Mouse (Mus musculus) fat pad, adult 2 months (tissue): ENCODE results near the gene Vmn1r213.

Experiments used
- DNase-seq: peaks from one replicate; pipeline ENCODE4 v3.0.0-alpha.2; 2011; ENCODE audit warnings: low read depth, low spot score; ENCODE audit errors: extremely low read depth

The Vmn1r213 gene

GRCm38 (mm10) chr13:23007356-23007755 is at the start of gene Vmn1r213:
Vmn1r213 (plus strand) TSS chr13:23007656.
- DNase-seq, result no peak

- no peak for DNase-seq
Measured at GRCm38 (mm10) chr13:22990214-22990891, 17.1 kb upstream of the Vmn1r213 start.

- DNase-seq, result no peak
Measured at GRCm38 (mm10) chr13:22992178-22992700, 15.2 kb upstream of the Vmn1r213 start.

- no peak for DNase-seq
Measured at GRCm38 (mm10) chr13:22992721-22993120, 14.7 kb upstream of the Vmn1r213 start.

- DNase-seq, result no peak
Measured at GRCm38 (mm10) chr13:23018158-23018557, 10.7 kb downstream of the Vmn1r213 start.

- DNase-seq, result no peak
Measured at GRCm38 (mm10) chr13:23024812-23025211, 17.4 kb downstream of the Vmn1r213 start.

GRCm38 (mm10) chr13:23030118-23030517 is 22.7 kb downstream of the Vmn1r213 start, which contains the start of gene Vmn1r214:
Vmn1r214 (plus strand) TSS chr13:23030418.
- DNase-seq, result no peak

GRCm38 (mm10) chr13:23057778-23058177 is 50.3 kb downstream of the Vmn1r213 start:
- no peak for DNase-seq
